Mouse (Mus musculus): ENCODE data around the gene Gm45713.
A peak's percentile ranks its signal among the peaks of the same experiment; 100 is the strongest.
"Not testable (repeated sequence)": the region's sequence is repeated elsewhere in the genome, so short reads cannot be mapped to it uniquely, and the experiment has no call there.

Gm45713 gene

GRCm38 (mm10) chr7:45124224-45125143 is 11.5 kb downstream of the Gm45713 start, which contains the start of gene Rps11:
Gene Rps11, minus strand, starts transcription at chr7:45124439.
- DNase-seq (ENCODE audit: low read depth, low spot score), result peak; percentile 100

DNA sequence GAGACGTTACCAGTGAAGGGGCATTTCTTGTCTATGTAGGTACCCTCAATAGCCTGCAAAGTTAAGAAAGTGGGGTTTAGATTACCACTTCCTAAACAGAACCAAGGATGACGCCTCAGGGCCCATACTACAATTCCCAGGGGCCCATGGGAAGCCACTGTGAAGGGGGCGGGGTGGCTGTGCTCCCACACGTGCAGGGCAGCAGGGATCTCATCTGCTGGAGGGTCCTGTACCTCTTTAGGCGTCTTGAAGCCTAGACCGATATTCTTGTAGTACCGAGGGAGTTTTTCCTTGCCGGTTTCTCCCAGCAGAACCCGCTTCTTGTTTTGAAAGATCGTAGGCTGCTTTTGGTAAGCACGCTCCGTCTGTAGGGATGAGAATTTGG is 12.9 kb downstream of the Gm45713 start:
- no peak for DNase-seq (ENCODE audit: low read depth, low spot score)

- no peak for DNase-seq (ENCODE audit: low read depth, low spot score)
These were observed 13.4 kb downstream of the Gm45713 start for GRCm38 (mm10) chr7:45122561-45123185.

DNA sequence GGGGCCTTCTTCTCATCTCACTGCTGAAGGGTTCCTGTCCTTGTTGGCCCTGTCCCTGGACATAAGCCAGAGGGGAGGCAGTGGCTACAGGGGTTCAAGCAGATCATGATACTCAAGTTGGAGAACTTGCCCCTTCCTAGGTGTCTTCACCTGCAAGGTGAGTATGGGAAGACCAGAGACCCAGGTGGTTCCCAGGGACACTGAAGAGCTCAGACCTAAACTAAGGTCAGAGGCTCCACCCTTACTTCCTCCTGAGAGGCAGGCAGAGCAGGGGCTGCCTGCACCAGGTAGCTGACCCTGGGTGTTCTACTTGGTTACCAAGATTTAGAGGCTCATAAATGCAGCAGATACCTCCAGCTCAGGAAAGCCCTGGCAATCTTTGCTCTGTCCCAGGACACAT is 14.1 kb downstream of the Gm45713 start:
- DNase-seq (ENCODE audit: low read depth, low spot score), result no peak

GRCm38 (mm10) chr7:45121404-45121803 is 14.6 kb downstream of the Gm45713 start:
- DNase-seq (ENCODE audit: low read depth, low spot score), result no peak

DNA sequence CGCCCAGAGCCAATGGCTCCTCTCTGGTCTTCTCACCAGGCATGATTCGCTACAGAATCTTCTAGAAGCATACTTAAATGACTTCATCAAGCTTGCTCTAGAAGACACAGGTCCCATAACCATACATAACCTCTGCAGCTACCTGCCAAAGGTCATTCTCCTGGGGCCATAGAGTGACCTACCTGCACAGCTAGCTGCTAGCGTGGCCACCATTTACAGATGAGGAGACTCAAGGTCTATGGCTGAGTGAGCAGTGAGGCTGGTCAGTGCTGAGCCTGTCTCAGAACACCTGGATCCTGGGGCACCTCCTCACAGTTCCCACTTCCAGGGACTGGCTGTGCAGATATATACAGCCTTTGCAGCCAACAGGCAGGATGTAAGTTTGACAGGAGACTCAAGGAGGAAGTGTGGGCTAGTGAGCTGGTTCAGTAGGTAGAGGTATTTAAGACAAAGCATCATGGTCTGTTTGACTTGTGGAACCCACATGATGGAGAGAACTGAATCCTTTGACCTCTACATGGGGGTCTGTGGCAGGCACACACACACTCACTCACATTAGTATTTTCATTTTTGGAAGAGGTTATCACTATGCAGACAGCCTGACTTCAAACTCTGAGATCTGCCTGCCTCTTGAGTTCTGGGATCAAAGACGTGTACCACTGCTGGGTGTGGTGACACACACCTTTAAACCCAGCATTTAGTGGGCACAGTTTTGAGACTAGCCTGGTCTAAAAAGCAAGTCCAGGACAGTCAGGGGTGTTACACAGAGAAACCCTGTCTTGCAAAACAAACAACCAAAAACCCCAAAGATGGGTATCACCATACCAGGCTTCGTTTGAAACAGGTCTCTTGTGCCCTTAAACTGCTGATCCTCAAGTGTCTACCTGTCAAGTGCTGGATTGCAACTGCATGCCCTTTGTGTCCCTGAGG is 16.0 kb downstream of the Gm45713 start:
- DNase-seq (ENCODE audit: low read depth, low spot score), result no peak

- DNase-seq (ENCODE audit: low read depth, low spot score), result no peak
These were observed 17.7 kb downstream of the Gm45713 start for GRCm38 (mm10) chr7:45118336-45118735.

DNA sequence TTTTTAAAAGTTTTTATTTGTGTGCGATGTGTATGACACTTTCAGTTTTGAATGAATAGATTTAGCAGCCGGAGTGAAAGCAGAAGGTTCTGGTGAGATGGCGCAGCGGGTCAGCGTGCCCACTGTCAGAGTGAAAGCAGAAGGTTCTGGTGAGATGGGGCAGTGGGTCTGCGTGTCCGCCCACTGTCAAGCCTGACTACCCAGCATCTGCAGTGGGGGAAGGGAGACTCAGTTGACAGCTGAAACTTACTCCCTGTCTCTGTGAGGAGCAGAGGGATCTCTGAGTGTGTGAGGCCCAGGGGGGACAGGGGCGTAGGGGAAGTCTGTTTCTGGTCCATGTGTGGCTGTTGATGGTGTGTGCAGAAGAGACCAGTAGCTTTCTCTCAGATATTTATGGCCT is 18.5 kb downstream of the Gm45713 start:
- DNase-seq (ENCODE audit: low read depth, low spot score), result no peak

GRCm38 (mm10) chr7:45113476-45113875 is 22.6 kb downstream of the Gm45713 start:
- DNase-seq (ENCODE audit: low read depth, low spot score), result no peak

- no peak for DNase-seq (ENCODE audit: low read depth, low spot score)
These were observed 23.5 kb downstream of the Gm45713 start for GRCm38 (mm10) chr7:45112529-45112928.

DNA sequence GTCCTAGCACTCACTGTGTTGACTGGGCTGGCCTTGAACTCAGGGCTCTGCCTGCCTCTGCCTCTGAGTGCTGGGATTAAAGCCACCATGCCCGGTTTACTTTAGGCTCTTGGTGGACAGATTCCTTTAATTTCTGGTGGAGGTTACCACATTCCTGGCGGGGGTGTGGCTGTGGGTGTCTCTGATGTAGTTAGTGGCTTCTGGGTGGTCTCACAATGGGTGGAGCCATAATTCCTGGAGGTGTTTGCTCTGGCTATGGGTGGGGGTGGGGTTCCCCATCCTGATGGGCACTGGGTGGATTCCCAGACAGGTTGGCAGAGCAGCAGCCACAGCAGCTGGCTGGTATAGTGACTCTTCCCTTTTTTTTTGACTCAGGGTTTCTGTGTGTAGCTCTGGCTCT is 24.1 kb downstream of the Gm45713 start:
- DNase-seq (ENCODE audit: low read depth, low spot score), result no peak

- DNase-seq (ENCODE audit: low read depth, low spot score), result not testable (repeated sequence)
These were observed 25.9 kb downstream of the Gm45713 start for GRCm38 (mm10) chr7:45110089-45110488.

- no peak for DNase-seq (ENCODE audit: low read depth, low spot score)
These were observed 28.9 kb downstream of the Gm45713 start for GRCm38 (mm10) chr7:45107052-45107645.

DNA sequence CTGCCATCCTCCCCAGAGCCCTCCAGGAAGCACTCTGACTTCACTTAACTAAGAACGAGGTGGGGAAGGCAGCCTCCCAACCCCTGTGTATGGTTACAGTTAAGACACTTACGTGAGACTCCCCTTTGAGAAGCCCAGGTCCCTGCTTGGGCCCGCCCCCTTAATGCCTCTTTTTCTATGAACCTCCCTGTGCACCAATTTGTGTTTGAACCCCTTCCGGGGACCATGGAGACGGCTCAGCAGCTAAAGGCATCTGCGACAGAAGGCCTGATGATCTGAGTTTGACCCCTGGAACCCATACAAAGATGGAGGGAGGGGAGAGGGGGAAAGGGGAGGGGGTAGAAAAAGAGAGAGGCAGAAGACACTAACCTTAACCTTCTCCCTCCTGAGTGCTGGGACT is 29.6 kb downstream of the Gm45713 start:
- DNase-seq (ENCODE audit: low read depth, low spot score), result no peak

DNA sequence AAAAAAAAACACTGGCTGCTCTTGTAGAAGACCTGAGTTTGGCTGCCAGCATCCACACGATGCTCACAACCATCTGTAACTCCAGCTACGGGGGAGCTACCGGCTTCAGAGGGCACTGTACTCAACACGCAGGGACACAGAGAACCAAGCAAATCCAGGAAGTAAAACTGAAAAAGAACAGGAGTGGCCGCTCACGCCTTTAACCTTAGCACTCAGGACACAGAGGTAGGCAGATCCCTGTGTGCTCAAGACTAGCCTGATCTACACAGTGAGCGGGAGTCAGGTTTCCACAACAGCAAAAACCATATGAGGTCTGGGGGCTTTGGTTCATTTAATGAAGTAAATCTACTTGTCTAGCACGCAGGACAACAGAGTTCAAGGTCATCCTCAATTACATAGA is 30.5 kb downstream of the Gm45713 start:
- DNase-seq (ENCODE audit: low read depth, low spot score), result no peak

GRCm38 (mm10) chr7:45104941-45105340 is 31.1 kb downstream of the Gm45713 start:
- no peak for DNase-seq (ENCODE audit: low read depth, low spot score)

DNA sequence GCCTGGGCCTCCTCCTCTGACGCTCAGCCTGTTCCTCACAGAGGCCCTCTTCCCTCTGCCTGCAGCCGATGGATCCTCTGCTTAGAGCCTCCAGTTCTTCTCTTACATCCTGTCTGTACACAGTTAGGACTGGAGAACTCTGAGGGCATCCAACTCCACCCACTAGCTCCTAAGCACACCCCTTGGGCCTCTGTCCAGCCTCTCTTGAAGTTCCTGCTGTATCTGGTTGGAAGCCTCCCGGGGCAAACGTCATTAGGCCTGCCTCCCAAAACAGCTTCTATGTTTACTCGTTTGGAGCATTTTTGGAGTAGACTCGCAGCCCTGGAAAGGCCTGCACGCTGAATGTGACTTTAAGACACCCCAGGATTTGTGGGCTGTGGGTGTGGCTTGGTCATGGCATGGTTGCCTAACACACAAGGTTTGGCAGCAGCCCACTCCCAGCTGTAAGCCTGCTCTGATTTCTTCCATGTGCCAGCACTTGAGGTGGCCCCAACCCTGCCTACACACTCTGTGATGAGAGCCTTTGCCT is 32.3 kb downstream of the Gm45713 start, which contains the start of gene Fcgrt:
Gene Fcgrt (minus strand): TSS at position 200 of the 529 bp plus-strand sequence.
- no peak for DNase-seq (ENCODE audit: low read depth, low spot score)

GRCm38 (mm10) chr7:45102940-45103585 is 33.0 kb downstream of the Gm45713 start:
- no peak for DNase-seq (ENCODE audit: low read depth, low spot score)

DNA sequence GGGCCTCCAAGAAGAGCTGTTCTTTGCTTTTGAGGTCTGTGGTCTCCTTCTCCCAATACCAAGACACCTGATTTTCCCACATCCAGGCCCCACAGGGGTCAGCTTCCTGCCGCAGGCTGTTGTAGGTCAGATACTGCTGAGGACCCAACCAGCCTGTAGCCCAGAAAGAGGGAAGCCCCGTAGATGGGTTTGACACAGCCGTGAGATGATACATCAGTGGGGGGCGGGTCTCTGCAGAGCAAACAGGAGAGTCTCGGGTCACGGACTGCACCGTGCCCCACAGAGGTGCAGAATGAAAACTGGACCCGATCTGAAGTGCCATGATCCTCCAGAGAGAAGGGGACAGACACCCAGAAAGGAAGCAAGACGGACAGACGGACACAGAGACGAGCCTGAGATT is 33.6 kb downstream of the Gm45713 start:
- no peak for DNase-seq (ENCODE audit: low read depth, low spot score)

DNA sequence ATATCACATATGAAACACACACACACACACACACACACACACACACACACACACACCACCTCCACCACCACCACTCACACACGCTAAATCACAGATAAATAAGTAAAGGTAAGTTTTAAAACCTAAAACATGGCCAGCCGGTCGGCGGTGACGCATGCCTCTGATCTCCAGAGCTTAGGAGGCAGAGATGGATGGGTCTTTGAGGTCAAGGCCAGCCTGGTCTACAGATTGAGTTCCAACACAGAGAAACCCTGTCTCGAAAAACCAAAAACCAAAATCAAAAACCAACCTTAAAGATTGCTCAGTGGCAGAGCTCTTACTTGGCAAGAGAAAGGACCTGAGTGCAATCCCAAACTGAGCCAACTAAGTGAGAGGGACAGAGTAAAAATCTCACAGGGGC is 36.0 kb downstream of the Gm45713 start:
- DNase-seq (ENCODE audit: low read depth, low spot score), result no peak

All from embryo, embryonic 11.5 days (tissue).